Mouse (Mus musculus) myocyte (in vitro differentiated cells): ENCODE results near the gene Olfr1423.

ENCODE experiments used
- CEBPB ChIP-seq: IDR thresholded peaks from 2 replicates; pipeline ENCODE4 v1.6.1; 2011; ENCODE audit warnings: mild to moderate bottlenecking, moderate library complexity; ENCODE audit not compliant: poor library complexity, insufficient read depth, severe bottlenecking
- E2F4 ChIP-seq: IDR thresholded peaks from one replicate; pipeline ENCODE4 v1.6.1; 2011; ENCODE audit warnings: mild to moderate bottlenecking, control low read depth, moderate library complexity; ENCODE audit not compliant: insufficient read depth
- MAX ChIP-seq: IDR thresholded peaks from one replicate; pipeline ENCODE4 v1.6.1; 2011; ENCODE audit warnings: low read depth, mild to moderate bottlenecking, control low read depth
- MYOD1 ChIP-seq, 3 experiments: IDR thresholded peaks; one replicate each; pipeline ENCODE4 v1.6.1; 2011; ENCODE audit warnings: control low read depth in 2 of 3, low read depth in 2 of 3, mild to moderate bottlenecking in 2 of 3, moderate library complexity in 1 of 3; ENCODE audit not compliant: insufficient read length in 2 of 3, control insufficient read depth in 1 of 3
- MYOG ChIP-seq, 3 experiments: IDR thresholded peaks; one replicate each; pipeline ENCODE4 v1.6.1; 2011; ENCODE audit warnings: control low read depth in 2 of 3, low read depth in 2 of 3, mild to moderate bottlenecking in 2 of 3; ENCODE audit not compliant: insufficient read length in 2 of 3, control insufficient read depth in 1 of 3, insufficient read depth in 1 of 3
- POLR2A ChIP-seq: IDR thresholded peaks from one replicate; pipeline ENCODE4 v1.6.1; 2011; ENCODE audit warnings: low read depth, mild to moderate bottlenecking, control low read depth, moderate library complexity; ENCODE audit not compliant: insufficient read length
- POLR2AphosphoS2 ChIP-seq: IDR thresholded peaks from one replicate; pipeline ENCODE4 v1.6.1; 2011; ENCODE audit warnings: low read depth, control low read depth; ENCODE audit not compliant: insufficient read length
- REST ChIP-seq: IDR thresholded peaks from one replicate; pipeline ENCODE4 v1.6.1; 2011; ENCODE audit warnings: mild to moderate bottlenecking, control low read depth, moderate library complexity; ENCODE audit not compliant: insufficient read depth, insufficient read length
- SRF ChIP-seq: IDR thresholded peaks from one replicate; pipeline ENCODE4 v1.6.1; 2011; ENCODE audit warnings: low read depth; ENCODE audit not compliant: control insufficient read depth, insufficient read length
- TCF12 ChIP-seq: IDR thresholded peaks from one replicate; pipeline ENCODE4 v1.6.1; 2011; ENCODE audit warnings: mild to moderate bottlenecking, control low read depth; ENCODE audit not compliant: poor library complexity, insufficient read depth, severe bottlenecking
- TCF3 ChIP-seq: IDR thresholded peaks from one replicate; pipeline ENCODE4 v1.6.1; 2011; ENCODE audit warnings: low read depth, control low read depth; ENCODE audit not compliant: insufficient read length
- USF1 ChIP-seq: IDR thresholded peaks from one replicate; pipeline ENCODE4 v1.6.1; 2011; ENCODE audit warnings: low read depth, mild to moderate bottlenecking, control low read depth, moderate library complexity

- TF ChIP-seq POLR2A (no peak), CEBPB (no peak), POLR2AphosphoS2 (no peak), USF1 (no peak), MYOG (IDR thresholded peaks at IDR 0.05; ENCODE audit: control insufficient read depth in 1 of 3, insufficient read depth in 1 of 3, insufficient read length in 2 of 3, low read depth in 2 of 3) (no peak), TCF12 (no peak), E2F4 (no peak), MAX (no peak), SRF (no peak), MYOD1 (IDR thresholded peaks at IDR 0.05; ENCODE audit: control insufficient read depth in 1 of 3, insufficient read length in 2 of 3, low read depth in 2 of 3) (no peak), REST (no peak), TCF3 (no peak)
Observed at GRCm38 (mm10) chr19:12041217-12041616, at the start of gene Olfr1423.
